ENCODE assay signal across 8 mouse cellular contexts in the genomic region with DNA sequence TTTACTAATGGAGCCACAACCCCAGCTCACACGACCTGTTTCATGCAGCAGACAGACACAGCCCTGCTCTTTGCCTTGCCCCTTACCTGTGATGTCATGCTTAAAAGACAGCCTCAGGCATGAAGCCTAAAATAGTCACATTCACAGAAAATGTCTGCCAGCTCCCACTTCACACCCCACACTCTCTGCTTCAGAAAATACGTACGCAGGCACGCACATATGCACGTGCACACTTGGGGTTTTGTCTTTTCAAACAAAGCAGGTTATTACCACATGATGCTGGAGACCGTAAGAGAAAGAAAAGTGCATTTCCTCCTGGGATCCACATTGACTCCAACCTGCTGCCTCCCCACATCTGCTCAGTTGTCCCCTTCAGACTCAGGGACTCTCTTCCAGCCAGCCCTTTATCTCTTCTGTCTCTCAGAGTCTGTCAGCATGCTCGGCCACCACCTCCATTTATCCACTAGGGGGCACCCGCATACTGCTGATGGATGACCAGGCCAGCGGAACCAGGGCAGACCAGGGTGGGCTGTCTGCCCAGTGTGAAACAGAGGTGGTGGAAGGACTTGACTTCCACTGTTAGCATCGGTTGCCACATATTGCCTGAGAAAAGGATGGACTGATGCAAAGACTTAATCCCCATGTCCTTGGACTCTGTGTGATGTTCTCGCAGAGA. TPM values are rescaled to one million over a fixed set of nuclear protein-coding genes. Genes with fewer than 3 reads are reported as not detected.
A peak's percentile ranks its signal among the peaks of the same experiment; 100 is the strongest.
DNase-seq lines count a peak whose midpoint lies in the region; ATAC-seq and TF ChIP-seq lines count a peak whose summit lies in the region.

No protein-coding gene starts in this region.

- H3K27ac ChIP-seq in embryonic facial prominence, embryonic 12.5 days: no peak overlapping the region
- no peak overlapping the region for H3K27ac ChIP-seq in heart, adult 2 months
- no peak overlapping the region for H3K27ac ChIP-seq in limb, embryonic 11.5 days (replicated peaks; ENCODE audit: low read depth, low read length)
- no peak overlapping the region for H3K27ac ChIP-seq in midbrain, embryonic 14.5 days (replicated peaks; ENCODE audit: low read depth, low read length)

- peak; percentile 64; the same call in 1 of the 2 replicates for ATAC-seq in embryonic facial prominence, embryonic 12.5 days (ENCODE audit: insufficient number of reproducible peaks, insufficient read depth, low FRiP score, low TSS enrichment)
- ATAC-seq in limb, embryonic 11.5 days (ENCODE audit: insufficient number of reproducible peaks, low FRiP score, low TSS enrichment, low read depth): peak; percentile 48; the same call in 1 of the 2 replicates
- ATAC-seq in midbrain, embryonic 14.5 days (ENCODE audit: low FRiP score, low TSS enrichment): peak; percentile 75; the same call in 1 of the 2 replicates

- 54% methylated on average over 11 of the region's 11 CpGs for WGBS in embryonic facial prominence, embryonic 12.5 days
- WGBS in heart, adult 2 months: 54% methylated on average over 11 of the region's 11 CpGs
- 57% methylated on average over 11 of the region's 11 CpGs for WGBS in limb, embryonic 11.5 days
- WGBS in midbrain, embryonic 14.5 days: 53% methylated on average over 11 of the region's 11 CpGs

- no peaks in the 10 kb centered on the region for H3K79me2 ChIP-seq in heart, adult 2 months (replicated peaks; ENCODE audit: control insufficient read depth, insufficient read depth, low read length)

- no peak for TF ChIP-seq CTCF in heart, adult 2 months (IDR thresholded peaks at IDR 0.05)

- H3K36me3 ChIP-seq in embryonic facial prominence, embryonic 12.5 days: no peaks in the 10 kb centered on the region
- H3K36me3 ChIP-seq in heart, adult 2 months (ENCODE audit: control insufficient read depth, insufficient read depth, low read length): no peaks in the 10 kb centered on the region
- H3K36me3 ChIP-seq in limb, embryonic 11.5 days (ENCODE audit: control insufficient read depth, insufficient read depth, low read length): no peaks in the 10 kb centered on the region
- no peaks in the 10 kb centered on the region for H3K36me3 ChIP-seq in midbrain, embryonic 14.5 days (ENCODE audit: control insufficient read depth, insufficient read depth, low read length)

- TF ChIP-seq POLR2A in heart, adult 2 months (IDR thresholded peaks at IDR 0.05; ENCODE audit: insufficient read depth, low read depth, low read length): no peak

- DNase-seq in 3134 (ENCODE audit: extremely low read depth, insufficient read length, low spot score): peak; percentile 39
- DNase-seq in adrenal gland, postnatal 36 days: peak; percentile 85 to 89
- DNase-seq in heart, adult 2 months: peak; percentile 84
- DNase-seq in kidney, adult 18-20 months: peak; percentile 84
- DNase-seq in limb, embryonic 11.5 days (ENCODE audit: low spot score): peak; percentile 92
- DNase-seq in midbrain, embryonic 14.5 days: peak; percentile 94
- peak; percentile 49 for DNase-seq in spleen, adult 12 weeks (ENCODE audit: low spot score)

- H3K4me1 ChIP-seq in embryonic facial prominence, embryonic 12.5 days: peaks cover 27% of the 10 kb centered on the region
- peaks cover 3% of the 10 kb centered on the region for H3K4me1 ChIP-seq in heart, adult 2 months (ENCODE audit: control insufficient read depth, insufficient read depth, low read length)
- H3K4me1 ChIP-seq in limb, embryonic 11.5 days (ENCODE audit: control insufficient read depth, insufficient read depth, low read length): no peaks in the 10 kb centered on the region
- no peaks in the 10 kb centered on the region for H3K4me1 ChIP-seq in midbrain, embryonic 14.5 days (ENCODE audit: control insufficient read depth, insufficient read depth, low read length)

- no peak overlapping the region for H3K4me3 ChIP-seq in embryonic facial prominence, embryonic 12.5 days
- H3K4me3 ChIP-seq in heart, adult 2 months: no peak overlapping the region
- H3K4me3 ChIP-seq in limb, embryonic 11.5 days (ENCODE audit: low read depth, low read length): no peak overlapping the region
- no peak overlapping the region for H3K4me3 ChIP-seq in midbrain, embryonic 14.5 days (replicated peaks; ENCODE audit: low read depth, low read length)

- peak; percentile 93 for TF ChIP-seq EP300 in heart, adult 2 months (IDR thresholded peaks at IDR 0.05; ENCODE audit: insufficient read depth, low read depth, low read length)

- H3K9ac ChIP-seq in embryonic facial prominence, embryonic 12.5 days: no peak overlapping the region
- H3K9ac ChIP-seq in heart, adult 2 months (ENCODE audit: low read depth, low read length): no peak overlapping the region
- H3K9ac ChIP-seq in limb, embryonic 11.5 days (ENCODE audit: low read length): no peak overlapping the region
- no peak overlapping the region for H3K9ac ChIP-seq in midbrain, embryonic 14.5 days (replicated peaks; ENCODE audit: low read length)

- no peak overlapping the region for H3K4me2 ChIP-seq in embryonic facial prominence, embryonic 12.5 days (replicated peaks)
- H3K4me2 ChIP-seq in limb, embryonic 11.5 days (ENCODE audit: low read depth, severe bottlenecking): no peak overlapping the region
- H3K4me2 ChIP-seq in midbrain, embryonic 14.5 days (ENCODE audit: low read length): no peak overlapping the region

- intact Hi-C loops in heart, adult 2 months (cut with DNase I): loop anchor here (1.0 to 5.0 kb wide), 5 partner anchors 18 to 290 kb away; no protein-coding TSS in a partner anchor

- H3K27me3 ChIP-seq in embryonic facial prominence, embryonic 12.5 days: no peaks in the 10 kb centered on the region
- H3K27me3 ChIP-seq in heart, adult 2 months (ENCODE audit: control insufficient read depth, insufficient read depth, low read length): no peaks in the 10 kb centered on the region
- no peaks in the 10 kb centered on the region for H3K27me3 ChIP-seq in limb, embryonic 11.5 days (ENCODE audit: control insufficient read depth, insufficient read depth, low read length)
- H3K27me3 ChIP-seq in midbrain, embryonic 14.5 days (ENCODE audit: control insufficient read depth, insufficient read depth, low read length): no peaks in the 10 kb centered on the region

- H3K9me3 ChIP-seq in embryonic facial prominence, embryonic 12.5 days: no peaks in the 10 kb centered on the region
- H3K9me3 ChIP-seq in limb, embryonic 11.5 days (ENCODE audit: control insufficient read depth, low read length): no peaks in the 10 kb centered on the region
- H3K9me3 ChIP-seq in midbrain, embryonic 14.5 days (ENCODE audit: control insufficient read depth, low read length): no peaks in the 10 kb centered on the region

RNA-seq across cellular contexts. Expression of gene Cmtm7, which starts 15.8 kb away (rescaled TPM):
- 10 to 100 TPM; 29.2 to 39.2 TPM for total RNA-seq in adrenal gland, postnatal 36 days (2021)
- polyA plus RNA-seq in embryonic facial prominence, embryonic 12.5 days (2016; fragmentation: Nextera tagmentation; extraction: Ambion mirVana): 79.6 and 82.0 TPM in 2 replicates
- 10 to 100 TPM; 11.5 to 12.6 TPM for total RNA-seq in heart, adult 2 months (2021)
- polyA plus RNA-seq in heart, adult 2 months (2012; rRNA removed): 46.6 and 60.2 TPM in 2 replicates
- polyA plus RNA-seq in limb, embryonic 11.5 days (2014; fragmentation: Nextera tagmentation; extraction: Ambion mirVana): 71.1 and 84.6 TPM in 2 replicates
- polyA plus RNA-seq in midbrain, embryonic 14.5 days (2014; fragmentation: Nextera tagmentation; extraction: Ambion mirVana): 4.9 and 14.4 TPM in 2 replicates

RNA-seq across cellular contexts. Expression of gene Cmtm8, which starts 46.5 kb away (rescaled TPM):
- 1 to 10 TPM; 5.7 to 6.9 TPM for total RNA-seq in adrenal gland, postnatal 36 days (2021)
- polyA plus RNA-seq in embryonic facial prominence, embryonic 12.5 days (2016; fragmentation: Nextera tagmentation; extraction: Ambion mirVana): 14.2 and 18.6 TPM in 2 replicates
- 10 to 100 TPM; 11.5 to 11.9 TPM for total RNA-seq in heart, adult 2 months (2021)
- 28.7 and 39.4 TPM in 2 replicates for polyA plus RNA-seq in heart, adult 2 months (2012; rRNA removed)
- 17.3 and 17.6 TPM in 2 replicates for polyA plus RNA-seq in limb, embryonic 11.5 days (2014; fragmentation: Nextera tagmentation; extraction: Ambion mirVana)
- polyA plus RNA-seq in midbrain, embryonic 14.5 days (2014; fragmentation: Nextera tagmentation; extraction: Ambion mirVana): 4.4 and 6.1 TPM in 2 replicates

Comparison
In these comparisons a context has a peak if more than half of its experiments do, and no peak if none do; other contexts are left out.
1. DNase-seq: peak in every context shown above with its lines; median percentile 94 in midbrain, embryonic 14.5 days; 92 in limb, embryonic 11.5 days; 87 in adrenal gland, postnatal 36 days; 84 in heart, adult 2 months; 84 in kidney, adult 18-20 months; 49 in spleen, adult 12 weeks; 39 in 3134.